Mouse (Mus musculus) adrenal gland, adult 2 months (tissue): ENCODE results near the gene Fn3krp. TPM values are rescaled to one million over a fixed set of nuclear protein-coding genes. Genes with fewer than 3 reads are reported as not detected.
A peak's percentile ranks its signal among the peaks of the same experiment; 100 is the strongest.

Experiments used
- DNase-seq: peaks from one replicate; pipeline ENCODE4 v3.0.0; 2021
- microRNA-seq, 2 experiments: library from miRNA; unstranded; fragments of <30 nt; microRNA quantifications; one replicate each; pipeline ENCODE4 v1.2.0; 2021
- polyA plus RNA-seq: library from polyadenylated mRNA; depleted of rRNA; stranded (reverse); fragments of >200 nt; gene quantifications from 2 replicates; pipeline ENCODE4 v1.2.3, GENCODE M21; 2012; rRNA removed
- total RNA-seq, 2 experiments: library from RNA; stranded (reverse); gene quantifications; 2 replicates each; pipeline ENCODE4 v1.2.3; 2021

Fn3krp gene
- total and polyA plus RNA-seq, 3 experiments, result 4.8 to 20.9 (median 16.7) TPM

GRCm38 (mm10) chr11:121442076-121442475 is 20.9 kb downstream of the Fn3krp start:
- no peak for DNase-seq

- peak; percentile 7 for DNase-seq
Observed at GRCm38 (mm10) chr11:121451216-121451726, 30.1 kb downstream of the Fn3krp start.

- peak; percentile 97 for DNase-seq
Observed at GRCm38 (mm10) chr11:121451753-121452635, 30.8 kb downstream of the Fn3krp start, which contains the start of gene Tbcd. Gene Tbcd, plus strand, starts transcription at chr11:121451949.

GRCm38 (mm10) chr11:121457874-121458273 is 36.7 kb downstream of the Fn3krp start:
- no peak for DNase-seq

- DNase-seq, result no peak
Observed at GRCm38 (mm10) chr11:121467408-121467807, 46.2 kb downstream of the Fn3krp start.

GRCm38 (mm10) chr11:121474831-121475230 is 53.6 kb downstream of the Fn3krp start:
- DNase-seq, result no peak

- peak; percentile 70 for DNase-seq
Observed at GRCm38 (mm10) chr11:121475699-121476415, 54.7 kb downstream of the Fn3krp start.

GRCm38 (mm10) chr11:121479476-121480203 is 58.4 kb downstream of the Fn3krp start:
- DNase-seq, result no peak

Small RNA genes lying within 50 kb of the gene (microRNA-seq; reads per million reads assigned to microRNA genes)
- 0.41 to 0.66 reads per million in 2 experiments for gene Mir7236

Other genes starting within 250 kb of the Fn3krp start
- gene Hexdc, start 217.0 kb upstream of the Fn3krp start, total RNA-seq, result 10 to 100 TPM in 1 of 2 experiments, 1 to 10 TPM in 1; 7.6 to 13.0 TPM
- 18.5 and 21.7 TPM in 2 replicates for gene Hexdc, start 217.0 kb upstream of the Fn3krp start, polyA plus RNA-seq
- gene Ogfod3, start 216.7 kb upstream of the Fn3krp start, total RNA-seq, result 10 to 100 TPM; 27.9 to 28.5 TPM
- 33.7 and 37.7 TPM in 2 replicates for gene Ogfod3, start 216.7 kb upstream of the Fn3krp start, polyA plus RNA-seq
- 10 to 100 TPM; 20.4 to 21.9 TPM for gene Cybc1, start 192.1 kb upstream of the Fn3krp start, total RNA-seq
- 18.7 and 18.8 TPM in 2 replicates for gene Cybc1, start 192.1 kb upstream of the Fn3krp start, polyA plus RNA-seq
- gene Narf, start 184.1 kb upstream of the Fn3krp start, total RNA-seq, result 10 to 100 TPM; 14.4 to 22.8 TPM
- gene Narf, start 184.1 kb upstream of the Fn3krp start, polyA plus RNA-seq, result 22.8 and 29.3 TPM in 2 replicates
- 10 to 100 TPM; 35.2 to 43.1 TPM for gene Foxk2, start 161.4 kb upstream of the Fn3krp start, total RNA-seq
- gene Foxk2, start 161.4 kb upstream of the Fn3krp start, polyA plus RNA-seq, result 44.9 and 78.0 TPM in 2 replicates
- gene Wdr45b, start 67.0 kb upstream of the Fn3krp start, total RNA-seq, result 10 to 100 TPM; 61.8 to 69.2 TPM
- 35.3 and 41.0 TPM in 2 replicates for gene Wdr45b, start 67.0 kb upstream of the Fn3krp start, polyA plus RNA-seq
- gene Rab40b, start 33.1 kb upstream of the Fn3krp start, total RNA-seq, result 1 to 10 TPM; 4.4 to 9.2 TPM
- gene Rab40b, start 33.1 kb upstream of the Fn3krp start, polyA plus RNA-seq, result 8.3 and 9.6 TPM in 2 replicates
- 1 to 10 TPM; 8.2 to 9.7 TPM for gene Fn3k, start 13.5 kb downstream of the Fn3krp start, total RNA-seq
- 3.3 and 6.0 TPM in 2 replicates for gene Fn3k, start 13.5 kb downstream of the Fn3krp start, polyA plus RNA-seq
- 10 to 100 TPM; 34.1 to 42.6 TPM for gene Tbcd, start 30.5 kb downstream of the Fn3krp start, total RNA-seq
- gene Tbcd, start 30.5 kb downstream of the Fn3krp start, polyA plus RNA-seq, result 42.8 and 49.3 TPM in 2 replicates
- under 1 TPM in 1 of 2 experiments, not detected in 1; 0.72 TPM for gene Zfp750, start 97.9 kb downstream of the Fn3krp start, total RNA-seq
- gene Zfp750, start 97.9 kb downstream of the Fn3krp start, polyA plus RNA-seq, result 0.33 and 0.72 TPM in 2 replicates